Mouse (Mus musculus): ENCODE results near the gene Art2b.
"Not testable (repeated sequence)": the region's sequence is repeated elsewhere in the genome, so short reads cannot be mapped to it uniquely, and the experiment has no call there.

Gene Art2b

DNA sequence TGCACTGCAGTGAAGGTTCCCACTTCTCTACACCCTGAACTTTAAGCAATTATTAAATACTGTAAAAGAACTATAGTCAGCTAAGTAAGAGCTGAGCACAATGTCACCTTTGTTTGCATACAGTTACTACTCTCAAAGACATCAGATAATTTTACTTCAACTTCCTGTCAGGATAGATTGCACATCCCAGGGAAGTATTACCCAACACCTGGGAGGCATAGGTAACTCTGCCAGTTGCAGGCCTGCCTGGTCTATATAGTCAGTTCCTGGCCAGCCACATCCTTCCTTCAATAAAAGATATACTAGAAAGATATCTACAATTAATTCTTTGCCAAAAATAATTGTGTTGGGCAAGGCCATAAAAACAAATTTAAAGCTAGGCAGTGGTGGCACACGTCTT is 28.0 kb downstream of the Art2b start:
- no peak for DNase-seq

DNA sequence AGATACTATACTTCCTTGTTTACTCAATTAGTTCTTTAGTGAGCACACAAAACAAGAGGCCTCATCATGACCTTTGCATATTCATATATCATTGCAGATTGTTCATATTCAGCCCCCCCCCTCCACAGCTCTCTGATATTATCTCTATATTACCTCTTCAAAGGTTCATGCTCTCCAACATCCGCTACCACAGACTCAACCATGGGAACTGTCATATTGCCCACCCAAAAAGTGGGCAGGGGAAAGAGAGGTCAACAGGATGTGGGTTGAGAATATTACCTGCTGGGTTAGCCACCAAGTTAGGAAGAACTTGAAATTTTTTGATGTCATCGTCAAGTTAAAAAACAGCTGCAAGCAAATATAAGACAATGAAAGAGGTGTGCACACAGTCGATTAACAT is 29.9 kb downstream of the Art2b start:
- not testable (repeated sequence) for DNase-seq

DNA sequence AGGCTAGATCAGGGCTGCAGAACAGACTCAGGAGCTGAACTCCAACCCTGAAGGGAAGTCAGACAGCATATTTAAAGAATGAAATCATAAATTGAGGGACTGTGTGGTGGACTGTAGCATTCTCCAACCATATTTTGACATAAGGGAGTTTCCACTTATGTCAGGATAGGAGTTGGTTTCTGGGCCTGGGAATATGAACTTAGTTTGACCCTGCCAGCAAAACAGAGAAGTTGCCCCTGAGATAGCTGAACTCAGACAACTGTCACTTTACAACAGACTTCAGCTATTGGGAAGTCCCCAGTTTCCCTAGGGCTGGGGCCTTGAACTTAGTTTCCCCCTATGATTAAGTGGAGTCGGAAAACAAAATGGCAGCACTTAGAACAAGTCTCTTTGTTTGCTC is 33.9 kb downstream of the Art2b start:
- no peak for DNase-seq

DNA sequence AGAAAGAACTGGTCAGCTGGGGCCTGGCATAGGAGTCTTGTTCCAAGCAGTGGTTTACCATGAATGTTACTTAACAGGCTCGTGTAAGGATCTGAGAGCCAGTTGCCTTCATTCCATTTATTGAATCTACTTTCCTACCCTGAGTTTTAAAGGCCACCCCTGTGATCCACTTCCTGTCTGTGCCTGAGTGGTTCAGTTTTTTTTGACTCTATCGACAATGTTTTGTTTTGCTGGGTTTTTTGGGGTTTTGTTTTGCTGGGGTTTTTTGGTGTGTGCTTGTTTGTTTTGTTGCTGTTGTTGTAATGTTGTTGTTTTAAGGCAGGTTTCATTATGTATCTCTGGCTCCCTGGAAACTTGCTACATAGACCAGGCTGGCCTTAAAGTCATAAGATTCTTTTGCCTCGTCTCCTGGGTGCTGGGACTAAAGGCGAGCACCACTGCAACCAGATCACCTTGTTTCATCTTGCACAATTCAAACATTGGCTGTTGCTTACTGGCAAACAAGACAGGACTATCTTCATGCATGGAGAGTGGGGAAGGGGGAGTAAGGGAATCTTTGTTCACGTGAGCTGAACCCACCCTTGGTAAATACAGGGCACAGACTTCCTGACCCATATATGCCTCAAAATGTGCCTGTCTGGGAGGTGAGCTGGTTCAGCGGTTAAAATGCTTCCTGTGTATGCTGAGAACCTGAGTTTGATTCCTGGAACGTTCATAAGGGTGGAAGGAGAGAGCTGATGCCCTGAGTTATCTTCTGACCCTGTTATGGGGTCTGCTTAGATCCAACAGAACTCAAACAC is 34.5 kb downstream of the Art2b start:
- no peak for DNase-seq

DNA sequence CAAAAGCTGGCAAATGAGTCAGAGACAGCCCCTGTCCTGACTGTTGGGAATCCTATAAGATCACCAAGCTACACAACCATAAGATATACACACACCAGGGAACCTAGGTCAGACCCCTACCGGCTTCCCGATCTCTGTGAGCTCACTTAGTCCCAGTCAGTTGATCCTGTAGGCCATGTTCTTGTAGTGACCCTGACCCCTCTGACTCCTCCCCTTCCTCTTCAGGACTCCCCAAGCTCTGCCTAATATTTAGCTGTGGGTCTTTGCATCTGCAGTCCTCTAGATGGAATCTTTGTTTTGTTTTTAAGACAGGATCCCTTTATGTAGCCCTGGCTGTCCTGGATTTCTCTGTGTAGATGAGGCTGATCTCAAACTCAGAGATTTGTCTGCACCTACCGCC is 36.1 kb downstream of the Art2b start:
- no peak for DNase-seq

DNA sequence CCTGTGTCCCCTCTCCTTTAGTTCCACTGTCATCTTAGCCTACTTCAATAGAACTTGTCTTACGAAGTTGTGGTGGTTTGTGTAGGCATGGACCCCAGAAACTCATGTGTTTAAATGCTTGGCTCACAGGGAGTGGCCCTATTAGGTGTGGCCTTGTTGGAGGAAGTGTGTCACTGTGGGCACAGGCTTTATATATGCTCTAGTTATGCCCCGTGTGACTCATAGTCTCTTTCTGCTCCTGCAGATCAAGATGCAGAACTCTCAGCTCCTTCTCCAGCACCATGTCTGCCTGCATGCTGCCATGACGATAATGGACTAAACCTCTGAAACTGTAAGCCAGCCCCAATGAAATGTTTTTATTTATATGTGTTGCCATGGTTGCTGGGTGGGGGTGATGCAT is 37.7 kb downstream of the Art2b start:
- DNase-seq = no peak

DNA sequence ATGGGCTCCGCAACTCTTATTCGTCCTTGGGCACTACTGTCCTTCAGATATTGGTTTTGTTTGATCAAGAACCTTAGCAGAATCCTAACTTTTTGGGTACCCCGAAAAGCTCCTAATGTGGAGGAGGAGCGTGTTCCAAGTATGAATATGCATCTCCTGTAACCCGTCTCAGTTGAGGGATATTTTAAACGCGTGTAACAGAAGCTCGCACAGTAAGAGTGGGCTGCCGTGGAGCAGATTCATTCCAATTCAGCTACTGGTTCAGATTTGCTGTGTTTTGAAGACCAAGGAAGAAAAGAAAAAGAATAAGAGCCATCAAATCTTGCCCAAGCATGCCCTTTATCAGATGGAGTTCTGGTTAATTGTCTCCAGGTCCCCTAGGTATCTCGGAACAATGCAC is 43.7 kb downstream of the Art2b start:
- no peak for DNase-seq

DNA sequence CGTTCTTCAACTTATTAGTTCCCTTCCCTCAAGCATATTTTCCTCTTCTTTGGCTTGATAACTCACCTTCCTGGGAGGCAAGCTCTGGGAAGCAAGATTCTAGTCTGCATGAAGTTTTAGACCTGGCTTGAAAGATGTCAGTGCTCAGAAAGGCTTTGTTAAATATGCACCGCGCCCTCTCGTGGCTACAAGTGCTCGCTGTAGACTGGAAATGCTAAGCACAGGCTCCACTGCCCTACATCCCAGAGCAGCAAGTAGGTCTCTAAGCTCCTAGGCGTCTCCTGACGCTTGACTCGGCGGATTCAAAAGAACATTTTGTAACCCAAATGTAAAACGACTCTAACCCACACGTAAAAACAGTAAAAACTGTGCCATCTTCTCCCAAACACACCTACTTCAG is 44.3 kb downstream of the Art2b start:
- DNase-seq = peak; percentile 52 to 77

DNA sequence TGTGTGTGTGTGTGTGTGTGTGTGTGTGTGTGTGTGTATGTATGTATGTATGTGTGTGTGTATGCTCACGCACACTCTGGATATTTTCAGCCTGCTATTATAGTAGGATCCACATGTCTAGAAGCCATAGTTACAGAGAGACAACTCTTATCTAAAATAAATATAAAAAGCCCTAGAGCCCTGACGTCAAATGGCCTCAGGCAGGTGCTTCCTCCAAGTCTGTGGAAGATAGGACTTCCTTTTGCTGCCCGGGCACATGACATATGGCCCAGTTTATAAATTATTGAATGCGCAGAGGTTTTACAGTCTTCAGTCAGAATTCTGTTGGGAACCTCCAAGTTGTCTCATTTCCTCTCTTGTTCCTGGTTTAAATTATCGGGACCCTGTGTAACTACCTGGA is 44.7 kb downstream of the Art2b start:
- DNase-seq = no peak

DNA sequence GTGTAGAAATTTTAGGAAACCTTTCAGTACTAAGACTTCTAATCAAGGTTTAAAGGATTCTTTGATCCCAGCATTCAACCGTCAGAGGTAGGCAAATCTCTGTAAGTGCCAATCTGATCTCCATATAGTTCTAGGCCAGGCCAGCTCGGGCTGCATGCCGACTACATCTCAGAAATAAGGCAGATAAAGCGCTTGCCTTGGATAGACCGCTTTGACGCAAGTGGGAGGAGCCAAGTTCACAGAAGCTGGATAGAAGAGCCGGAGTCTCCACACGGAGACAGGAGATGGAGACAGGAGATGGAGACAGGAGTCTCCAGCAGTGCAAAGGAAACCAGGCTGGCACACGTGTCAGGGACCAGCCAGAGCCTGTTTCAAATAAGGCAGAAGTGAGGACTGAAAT is 45.6 kb downstream of the Art2b start:
- DNase-seq = no peak

DNA sequence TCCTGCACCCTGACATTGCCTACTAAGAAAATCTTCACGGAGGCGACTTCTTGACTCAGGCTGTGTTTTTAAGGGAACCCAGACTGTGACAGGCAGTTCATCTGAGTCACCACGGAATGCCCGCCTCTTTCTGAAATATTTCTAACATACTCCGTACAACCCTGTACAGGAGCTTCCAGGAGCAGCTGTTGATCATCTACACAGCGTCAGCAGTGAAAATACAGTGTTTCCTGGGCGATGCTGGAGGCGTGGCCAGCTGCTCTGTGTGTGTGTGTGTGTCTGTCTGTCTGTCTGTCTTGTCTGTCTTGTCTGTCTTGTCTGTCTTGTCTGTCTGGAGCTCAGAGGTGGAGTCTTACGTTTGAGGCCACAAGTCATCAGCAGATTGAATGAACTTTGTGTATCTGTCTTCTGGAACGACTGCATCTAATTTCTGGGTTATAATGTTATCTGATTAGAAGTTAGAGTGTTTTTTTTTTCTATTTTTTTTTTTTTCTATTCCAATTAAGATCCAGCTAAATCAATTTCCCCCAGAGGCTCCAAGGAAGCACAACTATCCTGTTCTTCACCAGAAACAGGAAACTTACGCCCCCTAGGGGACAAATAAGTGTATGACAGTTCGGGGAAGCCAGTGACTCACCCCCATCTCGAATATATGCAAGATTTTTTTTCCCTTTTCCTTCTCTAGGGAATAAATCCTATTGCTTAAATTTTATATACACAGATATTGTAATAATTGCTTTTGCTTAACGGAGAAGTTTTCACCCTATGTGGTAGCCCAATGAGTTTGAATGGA is 47.1 kb downstream of the Art2b start:
- DNase-seq = peak in 1 of 2 experiments; percentile 16

DNA sequence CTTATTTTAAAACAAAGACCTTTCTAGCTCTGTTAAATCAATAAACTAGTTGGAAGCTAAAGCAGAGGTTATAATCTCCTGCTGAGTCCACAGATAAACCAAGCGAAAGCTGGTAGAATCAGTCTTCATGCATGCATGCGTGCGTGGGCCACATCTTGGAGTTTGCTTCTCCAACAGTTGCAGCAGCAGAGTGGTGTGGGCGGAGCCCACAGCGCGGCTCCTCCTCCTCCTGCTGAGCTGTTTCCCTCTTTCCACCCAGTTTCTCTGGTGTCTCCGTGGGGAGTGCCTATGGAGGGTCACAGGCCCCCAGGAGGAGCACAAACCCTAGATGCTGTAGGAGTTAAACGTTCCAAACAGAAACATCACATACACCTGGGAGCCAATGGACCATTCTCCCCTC is 47.9 kb downstream of the Art2b start:
- no peak for DNase-seq

DNA sequence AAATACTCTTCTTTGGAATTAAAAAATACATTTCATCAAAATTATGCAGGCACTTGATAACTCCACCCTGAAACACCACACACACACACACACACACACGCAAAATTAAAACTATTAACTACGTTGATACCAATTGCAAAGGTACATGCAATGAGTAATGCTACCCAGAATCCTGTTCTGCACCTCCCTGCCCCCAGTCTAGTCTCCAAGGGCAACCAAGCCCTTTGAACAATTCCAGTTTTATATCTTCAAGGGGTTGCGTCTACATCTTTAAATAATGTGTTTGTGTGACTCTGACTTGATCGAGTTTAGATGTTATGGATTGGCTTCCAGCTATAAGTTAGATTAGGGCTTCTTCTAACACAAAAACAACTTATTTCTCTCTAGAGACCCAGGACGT is 49.9 kb downstream of the Art2b start:
- DNase-seq = no peak

DNA sequence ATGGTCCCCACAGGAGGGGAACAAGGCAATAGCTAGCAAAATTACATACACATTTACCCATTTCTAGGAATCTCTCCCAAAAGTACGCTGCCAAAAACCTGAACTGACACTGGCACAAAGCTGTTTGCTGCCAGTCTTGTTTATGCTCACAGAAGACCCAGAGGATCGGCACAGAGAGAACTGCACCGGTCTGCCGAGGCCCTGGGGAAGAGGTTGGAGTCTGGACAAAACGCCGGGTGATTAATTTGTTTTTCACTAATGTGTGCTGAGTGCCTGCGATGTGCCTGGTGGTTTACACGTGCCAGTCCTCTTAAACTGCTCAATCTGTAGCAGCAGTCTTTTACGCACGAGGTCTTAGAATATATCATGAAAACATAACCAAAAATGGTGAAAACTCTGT is 50.3 kb downstream of the Art2b start:
- no peak for DNase-seq

DNA sequence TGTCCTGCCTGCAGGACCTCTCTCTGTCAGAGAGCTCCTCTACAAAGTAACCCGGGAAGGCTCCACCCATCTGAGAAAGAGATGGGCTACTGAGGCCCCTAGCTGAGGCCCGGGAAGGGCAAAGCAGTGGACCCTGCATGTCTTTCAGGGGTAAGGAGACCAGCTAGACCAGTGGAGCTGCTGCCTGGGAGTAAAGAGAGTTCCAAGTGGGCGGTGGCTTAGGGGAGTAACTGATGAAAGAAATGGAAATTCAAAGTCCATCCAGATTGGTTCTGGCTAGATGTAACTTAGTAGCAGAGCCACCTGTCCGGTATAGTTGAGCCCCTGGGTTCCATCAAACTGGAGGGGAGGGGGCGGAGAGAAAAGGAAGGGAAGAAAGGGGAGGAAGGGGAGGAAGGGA is 51.0 kb downstream of the Art2b start:
- no peak for DNase-seq
